Mouse (Mus musculus) E14TG2a.4 (cell line): Measurements from ENCODE around the gene Tbx20.
A peak's percentile ranks its signal among the peaks of the same experiment; 100 is the strongest.

Experiments used
- H3K27me3 ChIP-seq: 2 replicates; pipeline ENCODE4 v1.6.1; 2014; ENCODE audit warnings: low read length, control low read depth; ENCODE audit not compliant: insufficient read depth
- H3K36me3 ChIP-seq: 2 replicates; pipeline ENCODE4 v1.6.1; 2014; ENCODE audit warnings: low read length, control low read depth; ENCODE audit not compliant: insufficient read depth
- H3K4me1 ChIP-seq: replicated peaks from 2 replicates; pipeline ENCODE4 v1.6.1; 2014; ENCODE audit warnings: low read depth, low read length, control low read depth
- H3K4me3 ChIP-seq: replicated peaks from 2 replicates; pipeline ENCODE4 v1.5.1; 2014; ENCODE audit warnings: mild to moderate bottlenecking, low read length
- H3K9me3 ChIP-seq: 2 replicates; pipeline ENCODE4 v1.6.1; 2014; ENCODE audit warnings: low read length, control low read depth
- CTCF ChIP-seq: conservative IDR thresholded peaks from 2 replicates; pipeline ENCODE4 v1.5.1; 2014; ENCODE audit warnings: low read length
- NANOG ChIP-seq: IDR thresholded peaks from 2 replicates; pipeline ENCODE4 v1.6.1; 2014; ENCODE audit warnings: borderline replicate concordance, low read length, mixed read lengths
- POU5F1 ChIP-seq: IDR thresholded peaks from 2 replicates; pipeline ENCODE4 v1.6.1; 2014; ENCODE audit warnings: low read length, borderline replicate concordance

Tbx20 gene

GRCm38 (mm10) chr9:24774160-24774969 is at the start of gene Tbx20:
Gene Tbx20 (minus strand): TSS chr9:24774303.
- Histone ChIP-seq H3K36me3 (no peaks in the 10 kb centered on the region), H3K9me3 (no peaks in the 10 kb centered on the region), H3K4me1 (peaks cover 66% of the 10 kb centered on the region), H3K4me3 (peak within 1 kb of the TSS; percentile 79), H3K27me3 (peaks cover 98% of the 10 kb centered on the region)
- TF ChIP-seq NANOG (no peak), POU5F1 (no peak), CTCF (no peak)

GRCm38 (mm10) chr9:24818511-24818910 is 44.4 kb upstream of the Tbx20 start:
- TF ChIP-seq CTCF (no peak), NANOG (no peak; the same call in 1 of the 2 replicates), POU5F1 (no peak)
- Histone ChIP-seq H3K27me3 (no peaks in the 10 kb centered on the region), H3K36me3 (no peaks in the 10 kb centered on the region; the same call in 1 of the 2 replicates)

GRCm38 (mm10) chr9:24812461-24812860 is 38.4 kb upstream of the Tbx20 start:
- no peak for TF ChIP-seq POU5F1
- no peak for TF ChIP-seq NANOG
- TF ChIP-seq CTCF = no peak
- Histone ChIP-seq H3K4me1 (peaks cover 3% of the 10 kb centered on the region; the same call in 1 of the 2 replicates), H3K4me3 (no peak overlapping the region), H3K9me3 (peaks cover 7% of the 10 kb centered on the region), H3K27me3 (no peaks in the 10 kb centered on the region), H3K36me3 (no peaks in the 10 kb centered on the region; the same call in 1 of the 2 replicates)

More at GRCm38 (mm10) chr9:24818511-24818910, 44.4 kb upstream of the Tbx20 start:
- Histone ChIP-seq H3K9me3 (peaks cover 25% of the 10 kb centered on the region), H3K4me1 (0 out of 2 replicates have a peak, but pooled peaks cover 3% of the 10 kb centered on the region), H3K4me3 (no peak overlapping the region)

- no peak overlapping the region for H3K4me3 ChIP-seq
- no peaks in the 10 kb centered on the region for H3K27me3 ChIP-seq
- no peak for TF ChIP-seq POU5F1
- no peaks in the 10 kb centered on the region for H3K36me3 ChIP-seq
- H3K4me1 ChIP-seq = no peaks in the 10 kb centered on the region
- H3K9me3 ChIP-seq = 0 out of 2 replicates have a peak, but pooled peaks cover 5% of the 10 kb centered on the region
Observed at GRCm38 (mm10) chr9:24792110-24792509, 18.0 kb upstream of the Tbx20 start.

GRCm38 (mm10) chr9:24789396-24789795 is 15.3 kb upstream of the Tbx20 start:
- H3K27me3 ChIP-seq = no peaks in the 10 kb centered on the region
- H3K9me3 ChIP-seq = 0 out of 2 replicates have a peak, but pooled peaks cover 5% of the 10 kb centered on the region
- H3K4me3 ChIP-seq = no peak overlapping the region
- TF ChIP-seq POU5F1 (no peak), NANOG (no peak), CTCF (no peak)
- H3K4me1 ChIP-seq = no peaks in the 10 kb centered on the region
- no peaks in the 10 kb centered on the region for H3K36me3 ChIP-seq

GRCm38 (mm10) chr9:24782338-24782737 is 8.2 kb upstream of the Tbx20 start:
- Histone ChIP-seq H3K9me3 (no peaks in the 10 kb centered on the region), H3K4me3 (no peak overlapping the region), H3K36me3 (no peaks in the 10 kb centered on the region), H3K4me1 (peaks cover 27% of the 10 kb centered on the region), H3K27me3 (peaks cover 57% of the 10 kb centered on the region)
- no peak for TF ChIP-seq CTCF
- no peak for TF ChIP-seq NANOG
- no peak for TF ChIP-seq POU5F1

- Histone ChIP-seq H3K4me1 (peaks cover 40% of the 10 kb centered on the region), H3K36me3 (no peaks in the 10 kb centered on the region), H3K27me3 (peaks cover 70% of the 10 kb centered on the region), H3K4me3 (peak overlapping the region; percentile 71), H3K9me3 (no peaks in the 10 kb centered on the region)
- TF ChIP-seq NANOG (no peak), CTCF (no peak)
Observed at GRCm38 (mm10) chr9:24780929-24781441, 6.9 kb upstream of the Tbx20 start.

GRCm38 (mm10) chr9:24780391-24780928 is 6.4 kb upstream of the Tbx20 start:
- H3K9me3 ChIP-seq = no peaks in the 10 kb centered on the region
- H3K4me3 ChIP-seq = peak overlapping the region; percentile 71
- peaks cover 45% of the 10 kb centered on the region for H3K4me1 ChIP-seq
- TF ChIP-seq CTCF = no peak
- TF ChIP-seq NANOG = no peak
- no peak for TF ChIP-seq POU5F1
- H3K27me3 ChIP-seq = peaks cover 74% of the 10 kb centered on the region
- no peaks in the 10 kb centered on the region for H3K36me3 ChIP-seq
